Mouse (Mus musculus): ENCODE results near the gene Tm4sf5. TPM values are rescaled to one million over a fixed set of nuclear protein-coding genes. Genes with fewer than 3 reads are reported as not detected.
"Not testable (repeated sequence)": the region's sequence is repeated elsewhere in the genome, so short reads cannot be mapped to it uniquely, and the experiment has no call there.

Gene Tm4sf5
- polyA plus RNA-seq (2015; fragmentation: Nextera tagmentation; extraction: Ambion mirVana) = 3.4 and 4.0 TPM in 2 replicates

- H3K27ac ChIP-seq (replicated peaks) = no peak within 1 kb of the TSS
- H3K9ac ChIP-seq = no peak within 1 kb of the TSS
- no peak within 1 kb of the TSS for H3K4me2 ChIP-seq
- H3K27me3 ChIP-seq = no peaks in the 10 kb centered on the region
- H3K4me3 ChIP-seq = no peak within 1 kb of the TSS
- WGBS = 83% methylated on average over 9 of the region's 9 CpGs
- ATAC-seq (ENCODE audit: low FRiP score, low read depth) = no peak
- H3K9me3 ChIP-seq = no peaks in the 10 kb centered on the region
- H3K36me3 ChIP-seq = no peaks in the 10 kb centered on the region
- peaks cover 6% of the 10 kb centered on the region for H3K4me1 ChIP-seq (replicated peaks)
Measured at GRCm38 (mm10) chr11:70504970-70505369, at the start of gene Tm4sf5. Gene Tm4sf5, plus strand, starts transcription at chr11:70505244.

DNA sequence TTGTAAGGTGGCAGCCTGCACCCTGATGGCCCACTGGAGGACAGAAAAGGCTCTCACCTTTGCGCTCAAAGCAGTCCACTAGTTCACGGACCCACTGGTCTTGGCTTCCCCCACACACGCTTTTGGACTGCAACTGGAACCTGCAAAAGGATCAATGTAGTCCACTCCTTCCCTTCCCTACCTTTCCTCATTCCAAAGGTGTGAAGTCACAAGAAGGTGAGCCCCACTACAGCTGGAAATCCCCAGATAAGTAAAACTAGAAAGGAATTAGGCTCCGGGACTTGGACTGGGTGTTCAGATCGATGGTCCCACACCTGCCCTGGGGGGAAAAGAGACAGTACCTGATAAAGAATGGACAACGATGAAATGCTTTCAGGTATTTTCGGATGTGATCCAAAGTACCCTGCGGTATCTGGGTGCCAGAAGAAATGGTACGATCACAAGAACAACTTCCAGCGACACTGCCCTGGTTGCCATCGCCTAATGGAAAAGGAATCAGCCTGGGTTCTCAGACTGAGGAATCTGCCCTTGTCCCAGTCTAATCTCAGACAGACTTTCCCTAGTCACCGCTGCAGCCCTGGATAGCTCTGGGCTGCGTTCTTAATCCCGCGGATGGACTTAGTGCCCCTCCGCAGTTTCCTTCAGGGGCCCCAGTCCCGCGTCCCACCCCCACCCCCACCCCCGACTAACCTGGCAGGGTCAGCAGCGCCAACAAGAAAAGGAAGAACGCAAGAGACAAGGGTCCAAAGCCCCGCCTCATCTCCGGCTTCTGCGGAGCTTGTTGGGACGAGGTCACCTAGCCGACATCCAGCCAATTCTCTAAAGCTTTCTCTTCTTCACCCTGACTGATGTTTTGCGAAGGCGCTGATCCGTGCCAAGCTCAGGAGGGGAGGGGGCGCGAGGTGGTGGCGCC lies 46.1 kb upstream of the Tm4sf5 start, which contains the start of gene Zmynd15:
Zmynd15 (plus strand) TSS at position 746 of the 913 bp plus-strand sequence.
- Histone ChIP-seq H3K9ac (peak within 1 kb of the TSS; percentile 37; the same call in 1 of the 2 replicates), H3K36me3 (no peaks in the 10 kb centered on the region), H3K4me3 (peak within 1 kb of the TSS; percentile 40), H3K4me1 (replicated peaks) (peaks cover 4% of the 10 kb centered on the region; the same call in 1 of the 2 replicates), H3K27ac (replicated peaks) (no peak within 1 kb of the TSS), H3K9me3 (no peaks in the 10 kb centered on the region), H3K27me3 (peaks cover 28% of the 10 kb centered on the region), H3K4me2 (peak within 1 kb of the TSS; percentile 72)
- no peak for ATAC-seq (ENCODE audit: low FRiP score, low read depth)
- WGBS = 20% methylated on average over 31 of the region's 32 CpGs

GRCm38 (mm10) chr11:70459601-70460101 lies 45.4 kb upstream of the Tm4sf5 start, which contains the start of gene Cxcl16:
Gene Cxcl16, minus strand, starts transcription at chr11:70459984.
- peaks cover 28% of the 10 kb centered on the region for H3K27me3 ChIP-seq

DNA sequence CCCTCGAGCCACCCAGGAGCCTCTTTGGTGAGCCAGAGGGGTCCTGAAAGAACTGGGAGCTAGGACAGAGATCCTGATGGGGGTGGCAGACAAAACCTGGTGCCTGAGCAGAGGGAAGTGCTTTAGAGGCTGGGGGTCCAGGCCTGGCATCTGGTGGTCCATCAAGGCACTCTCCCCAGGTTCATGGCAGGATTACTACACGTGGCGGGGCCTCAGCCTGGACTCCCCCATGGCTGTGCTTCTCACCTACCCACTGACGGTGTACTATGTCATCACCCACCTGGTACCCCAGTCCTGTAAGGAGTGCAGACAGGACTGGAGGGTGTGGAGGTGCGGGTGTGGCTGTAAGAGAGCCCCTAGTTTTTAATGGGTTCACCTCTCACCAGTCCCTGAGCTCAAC lies 41.1 kb upstream of the Tm4sf5 start:
- Histone ChIP-seq H3K4me1 (replicated peaks) (peaks cover 13% of the 10 kb centered on the region), H3K4me2 (no peak overlapping the region), H3K4me3 (no peak overlapping the region), H3K36me3 (no peaks in the 10 kb centered on the region), H3K27ac (replicated peaks) (no peak overlapping the region), H3K9ac (no peak overlapping the region), H3K27me3 (peaks cover 31% of the 10 kb centered on the region), H3K9me3 (no peaks in the 10 kb centered on the region)
- ATAC-seq (ENCODE audit: low FRiP score, low read depth) = no peak
- 78% methylated on average over 5 of the region's 5 CpGs for WGBS

More at GRCm38 (mm10) chr11:70459601-70460101, 45.4 kb upstream of the Tm4sf5 start, which contains the start of gene Cxcl16:
- peak within 1 kb of the TSS; percentile 72 for H3K4me2 ChIP-seq
- ATAC-seq (ENCODE audit: low FRiP score, low read depth) = no peak
- no peak within 1 kb of the TSS for H3K27ac ChIP-seq (replicated peaks)
- no peaks in the 10 kb centered on the region for H3K9me3 ChIP-seq
- H3K36me3 ChIP-seq = no peaks in the 10 kb centered on the region
- peak within 1 kb of the TSS; percentile 40 for H3K4me3 ChIP-seq
- H3K4me1 ChIP-seq (replicated peaks) = peaks cover 4% of the 10 kb centered on the region; the same call in 1 of the 2 replicates
- peak within 1 kb of the TSS; percentile 37; the same call in 1 of the 2 replicates for H3K9ac ChIP-seq
- whole genome bisulfite sequencing = 6% methylated on average over 30 of the region's 30 CpGs

DNA sequence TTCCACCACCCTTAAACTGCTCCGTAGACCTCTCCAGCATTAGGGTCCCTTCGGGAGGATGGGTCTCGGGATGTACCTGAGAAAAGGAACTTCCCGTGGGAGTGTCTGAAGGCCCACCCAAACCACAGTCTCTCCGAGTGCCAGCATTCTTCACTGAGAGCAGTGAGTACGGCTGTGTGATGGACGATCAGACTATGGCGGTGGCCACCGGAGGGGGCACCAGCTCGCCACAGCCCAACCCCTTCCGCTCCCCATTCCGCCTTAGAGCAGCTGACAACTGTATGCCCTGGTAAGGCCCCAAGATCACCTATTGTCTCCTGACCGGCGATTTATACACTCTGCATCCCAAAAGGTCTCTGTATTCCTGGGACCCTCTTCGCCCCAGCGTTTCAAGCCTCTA lies 39.8 kb upstream of the Tm4sf5 start:
- Histone ChIP-seq H3K4me3 (peak overlapping the region; percentile 23), H3K9ac (no peak overlapping the region), H3K27ac (replicated peaks) (no peak overlapping the region), H3K36me3 (no peaks in the 10 kb centered on the region), H3K4me1 (replicated peaks) (peaks cover 9% of the 10 kb centered on the region), H3K9me3 (no peaks in the 10 kb centered on the region), H3K27me3 (peaks cover 23% of the 10 kb centered on the region), H3K4me2 (peak overlapping the region; percentile 51)
- 24% methylated on average over 16 of the region's 16 CpGs for WGBS
- ATAC-seq (ENCODE audit: low FRiP score, low read depth) = no peak

- Histone ChIP-seq H3K4me1 (replicated peaks) (peaks cover 9% of the 10 kb centered on the region), H3K9ac (0 out of 2 replicates have a peak overlapping the region, but pooled peaks have one; percentile 15), H3K4me3 (peak overlapping the region; percentile 23), H3K27ac (replicated peaks) (no peak overlapping the region), H3K9me3 (no peaks in the 10 kb centered on the region), H3K4me2 (peak overlapping the region; percentile 51), H3K36me3 (no peaks in the 10 kb centered on the region), H3K27me3 (peaks cover 17% of the 10 kb centered on the region)
- no peak for ATAC-seq (ENCODE audit: low FRiP score, low read depth)
- 17% methylated on average over 23 of the region's 23 CpGs for WGBS
Measured at GRCm38 (mm10) chr11:70465824-70466223, 39.2 kb upstream of the Tm4sf5 start.

- WGBS = 88% methylated on average over 5 of the region's 5 CpGs
- Histone ChIP-seq H3K27ac (replicated peaks) (no peak overlapping the region), H3K4me2 (no peak overlapping the region), H3K27me3 (peaks cover 8% of the 10 kb centered on the region), H3K4me3 (no peak overlapping the region), H3K36me3 (no peaks in the 10 kb centered on the region), H3K4me1 (replicated peaks) (peaks cover 9% of the 10 kb centered on the region), H3K9ac (no peak overlapping the region), H3K9me3 (no peaks in the 10 kb centered on the region)
- no peak for ATAC-seq (ENCODE audit: low FRiP score, low read depth)
Measured at GRCm38 (mm10) chr11:70467902-70468619, 37.0 kb upstream of the Tm4sf5 start.

- no peaks in the 10 kb centered on the region for H3K9me3 ChIP-seq
- H3K27ac ChIP-seq (replicated peaks) = no peak overlapping the region
- peaks cover 8% of the 10 kb centered on the region; the same call in 1 of the 2 replicates for H3K27me3 ChIP-seq
- 85% methylated on average over 3 of the region's 3 CpGs for WGBS
- no peak overlapping the region for H3K9ac ChIP-seq
- H3K36me3 ChIP-seq = no peaks in the 10 kb centered on the region
- no peak for ATAC-seq (ENCODE audit: low FRiP score, low read depth)
- H3K4me3 ChIP-seq = no peak overlapping the region
- peaks cover 9% of the 10 kb centered on the region for H3K4me1 ChIP-seq (replicated peaks)
- H3K4me2 ChIP-seq = no peak overlapping the region
Measured at GRCm38 (mm10) chr11:70469764-70470163, 35.3 kb upstream of the Tm4sf5 start.

DNA sequence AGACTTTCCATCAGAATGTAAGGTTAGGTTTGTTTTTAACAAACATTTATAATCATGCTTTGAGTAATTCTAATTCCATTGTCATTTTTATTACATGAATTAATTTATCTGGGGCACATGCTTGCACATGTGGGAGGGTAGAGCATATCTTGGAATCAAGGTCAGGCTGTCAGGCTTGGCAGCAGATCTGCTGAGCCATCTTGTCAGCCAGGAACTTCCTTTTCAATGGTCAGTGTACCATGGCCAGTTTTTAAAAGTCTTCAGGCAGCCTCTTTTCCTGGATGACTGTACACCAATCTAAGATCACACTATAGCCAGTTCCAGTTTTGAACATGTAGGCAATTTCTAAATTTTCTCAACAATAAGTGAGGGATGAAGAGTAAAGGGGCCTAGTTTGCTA lies 32.3 kb upstream of the Tm4sf5 start:
- no peaks in the 10 kb centered on the region for H3K4me1 ChIP-seq (replicated peaks)
- H3K9me3 ChIP-seq = no peaks in the 10 kb centered on the region
- no peaks in the 10 kb centered on the region for H3K27me3 ChIP-seq
- H3K4me2 ChIP-seq = no peak overlapping the region
- ATAC-seq (ENCODE audit: low FRiP score, low read depth) = no peak
- no peak overlapping the region for H3K27ac ChIP-seq (replicated peaks)
- no peak overlapping the region for H3K9ac ChIP-seq
- no peak overlapping the region for H3K4me3 ChIP-seq
- no peaks in the 10 kb centered on the region for H3K36me3 ChIP-seq

GRCm38 (mm10) chr11:70473291-70473690 lies 31.8 kb upstream of the Tm4sf5 start:
- not testable (repeated sequence) for H3K27me3 ChIP-seq; H3K36me3 ChIP-seq; H3K9ac ChIP-seq; ATAC-seq (ENCODE audit: low FRiP score, low read depth); H3K9me3 ChIP-seq; H3K4me2 ChIP-seq; H3K4me1 ChIP-seq (replicated peaks); H3K27ac ChIP-seq (replicated peaks); H3K4me3 ChIP-seq
- WGBS = 91% methylated on average over 5 of the region's 5 CpGs

DNA sequence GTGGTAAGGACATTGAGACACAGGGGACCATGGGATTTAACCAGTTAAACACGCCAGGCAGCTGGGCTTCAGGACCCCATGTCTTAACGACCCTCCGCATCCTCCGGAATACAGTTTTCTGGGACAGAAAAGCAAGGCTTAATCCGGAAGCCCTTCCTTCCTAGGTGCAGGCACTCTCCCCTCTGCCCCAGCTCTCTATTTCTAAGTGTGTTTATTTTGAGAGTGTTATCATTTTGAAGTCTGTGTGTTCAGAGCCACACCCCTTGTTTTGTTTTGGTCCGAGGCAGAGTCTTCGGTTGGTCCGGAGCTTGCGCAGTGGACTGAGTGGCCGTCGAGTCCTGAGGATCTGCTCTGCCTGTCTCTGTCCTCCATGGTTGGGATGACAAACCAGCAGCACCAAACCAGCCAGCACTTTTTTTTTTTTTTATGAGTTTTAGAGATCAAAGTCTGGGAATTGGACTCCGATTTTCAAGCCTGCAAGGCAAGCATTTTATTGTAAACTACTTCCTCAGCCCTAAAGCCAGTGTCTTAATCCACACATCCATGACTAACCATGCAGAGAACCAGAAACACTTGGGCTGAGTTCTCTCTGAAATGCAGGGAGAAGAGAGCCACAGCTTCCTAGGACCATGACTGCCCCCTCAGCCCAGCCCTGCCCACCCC lies 30.0 kb upstream of the Tm4sf5 start:
- Histone ChIP-seq H3K4me1 (replicated peaks) (no peaks in the 10 kb centered on the region), H3K27ac (replicated peaks) (no peak overlapping the region), H3K4me3 (no peak overlapping the region), H3K9ac (no peak overlapping the region), H3K4me2 (no peak overlapping the region), H3K36me3 (no peaks in the 10 kb centered on the region), H3K9me3 (no peaks in the 10 kb centered on the region), H3K27me3 (no peaks in the 10 kb centered on the region)
- WGBS = 82% methylated on average over 12 of the region's 12 CpGs
- ATAC-seq (ENCODE audit: low FRiP score, low read depth) = no peak
